Mouse (Mus musculus) olfactory bulb, adult 2 months (tissue): Measurements from ENCODE around the gene Tbc1d10c.

Experiments used
- CTCF ChIP-seq: fragments of 200-500 bp; IDR thresholded peaks from 2 replicates; pipeline ENCODE4 v1.5.1; 2012; ENCODE audit warnings: low read depth, mild to moderate bottlenecking, low read length, moderate library complexity; ENCODE audit not compliant: insufficient read depth
- POLR2A ChIP-seq: fragments of 200-500 bp; IDR thresholded peaks from 2 replicates; pipeline ENCODE4 v1.6.1; 2012; ENCODE audit warnings: mild to moderate bottlenecking, low read depth, low read length, moderate library complexity; ENCODE audit not compliant: insufficient read depth

- TF ChIP-seq CTCF (no peak), POLR2A (no peak)
These were observed 27.6 kb downstream of the Tbc1d10c start for GRCm38 (mm10) chr19:4163543-4163887.
